Mouse (Mus musculus) embryonic facial prominence, embryonic 15.5 days (tissue): ENCODE measurements at regions not wholly inside any gene's neighbourhood (a gene's known extent, or its start where the extent isn't known, plus 50 kb on each side); places are given as distances from the start of the nearest gene placed in this dataset.
A peak's percentile ranks its signal among the peaks of the same experiment; 100 is the strongest.

Experiments used
- ATAC-seq: fragments of 200-750 bp; cut with Nextera tagmentation; 2 replicates; pipeline ENCODE4 v1.8.0; 2017; ENCODE audit warnings: low read depth, moderate TSS enrichment; ENCODE audit not compliant: insufficient number of reproducible peaks, low FRiP score, low TSS enrichment
- H3K27ac ChIP-seq: fragments of 300-500 bp; sonication (generic); replicated peaks from 2 replicates; pipeline ENCODE4 v1.5.1; 2015; ENCODE audit warnings: mild to moderate bottlenecking, inconsistent platforms
- H3K27me3 ChIP-seq: fragments of 300-500 bp; sonication (generic); 2 replicates; pipeline ENCODE4 v1.6.1; 2015; ENCODE audit warnings: inconsistent platforms
- H3K36me3 ChIP-seq: fragments of 300-500 bp; sonication (generic); 2 replicates; pipeline ENCODE4 v1.6.1; 2015; ENCODE audit warnings: mild to moderate bottlenecking, inconsistent platforms
- H3K4me1 ChIP-seq: fragments of 300-500 bp; sonication (generic); 2 replicates; pipeline ENCODE4 v1.6.1; 2015; ENCODE audit warnings: inconsistent platforms
- H3K4me2 ChIP-seq: fragments of 300-500 bp; sonication (generic); replicated peaks from 2 replicates; pipeline ENCODE4 v1.6.1; 2015; ENCODE audit warnings: mild to moderate bottlenecking, inconsistent platforms
- H3K4me3 ChIP-seq: fragments of 300-500 bp; sonication (generic); replicated peaks from 2 replicates; pipeline ENCODE4 v1.5.1; 2015; ENCODE audit warnings: mild to moderate bottlenecking, inconsistent platforms
- H3K9ac ChIP-seq: fragments of 300-500 bp; sonication (generic); 2 replicates; pipeline ENCODE4 v1.6.1; 2015; ENCODE audit warnings: inconsistent platforms
- H3K9me3 ChIP-seq: fragments of 300-500 bp; sonication (generic); replicated peaks from 2 replicates; pipeline ENCODE4 v1.6.1; 2016; ENCODE audit warnings: inconsistent platforms
- whole genome bisulfite sequencing: fragments of 180-500 bp; shearing (Covaris S2); methylation state at CpG from one replicate; pipeline ENCODE4 v1.1.7; 2015; 5-methylcytosine and 5-hydroxymethylcytosine counted together

DNA sequence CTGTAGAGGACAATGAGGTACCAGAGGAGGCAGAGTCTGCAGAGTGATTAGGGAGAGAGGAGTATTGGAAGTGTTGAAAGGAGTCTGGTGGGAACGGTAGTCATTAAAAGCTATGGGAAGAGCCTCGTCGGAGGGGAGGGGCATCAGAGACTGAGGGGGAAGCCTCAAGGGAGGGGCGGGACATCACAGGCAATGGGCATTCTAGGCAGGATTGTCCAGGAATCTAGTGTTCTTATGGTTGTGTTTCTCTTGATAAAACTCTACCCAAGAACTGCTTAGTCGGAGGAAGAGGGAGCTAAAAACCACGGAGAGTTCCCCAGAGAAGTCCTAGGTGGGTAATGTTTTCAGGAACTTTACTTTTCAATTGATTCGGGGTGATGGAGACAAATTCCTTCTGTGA, 90.2 kb downstream of the Sec23ip start:
- H3K9ac ChIP-seq: no peak overlapping the region
- no peak overlapping the region for H3K27ac ChIP-seq
- H3K4me1 ChIP-seq: no peaks in the 10 kb centered on the region
- no peak overlapping the region for H3K4me2 ChIP-seq
- ATAC-seq: no peak
- WGBS: 45% methylated on average over 7 of the region's 7 CpGs
- H3K9me3 ChIP-seq: no peaks in the 10 kb centered on the region
- H3K4me3 ChIP-seq: no peak overlapping the region
- H3K36me3 ChIP-seq: no peaks in the 10 kb centered on the region
- H3K27me3 ChIP-seq: no peaks in the 10 kb centered on the region

GRCm38 (mm10) chr7:128836435-128836834, 91.7 kb downstream of the Sec23ip start:
- Histone ChIP-seq H3K27me3 (no peaks in the 10 kb centered on the region), H3K9me3 (no peaks in the 10 kb centered on the region), H3K4me3 (no peak overlapping the region), H3K9ac (no peak overlapping the region), H3K4me1 (no peaks in the 10 kb centered on the region), H3K36me3 (no peaks in the 10 kb centered on the region), H3K27ac (no peak overlapping the region), H3K4me2 (no peak overlapping the region)
- no peak for ATAC-seq
- WGBS: 76% methylated on average over 6 of the region's 6 CpGs

DNA sequence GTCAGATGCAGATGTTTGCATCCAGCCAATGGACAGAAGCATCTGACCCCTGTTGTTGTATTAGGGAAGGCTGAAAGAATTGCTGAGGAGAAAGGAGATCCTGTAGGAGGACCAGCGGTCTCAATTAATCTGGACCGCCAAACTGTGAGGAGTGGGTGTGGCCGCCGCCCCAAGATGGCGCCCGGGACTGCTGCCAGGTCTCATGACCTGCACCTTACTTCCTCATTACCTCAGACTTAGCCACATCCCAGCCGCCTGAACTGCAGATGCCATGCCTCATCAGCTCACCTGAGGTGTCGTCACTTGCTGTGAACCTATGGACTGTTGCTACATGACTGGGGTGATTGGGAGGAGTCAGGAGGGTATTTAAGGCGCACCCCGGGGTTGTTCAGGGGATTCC, 97.8 kb downstream of the Sec23ip start:
- Histone ChIP-seq H3K9me3 (no peaks in the 10 kb centered on the region), H3K27ac (no peak overlapping the region), H3K27me3 (no peaks in the 10 kb centered on the region), H3K4me1 (no peaks in the 10 kb centered on the region), H3K4me3 (no peak overlapping the region), H3K4me2 (no peak overlapping the region), H3K9ac (no peak overlapping the region), H3K36me3 (no peaks in the 10 kb centered on the region)
- ATAC-seq: no peak
- 90% methylated on average over 10 of the region's 10 CpGs for WGBS

- H3K36me3 ChIP-seq: no peaks in the 10 kb centered on the region
- no peaks in the 10 kb centered on the region for H3K9me3 ChIP-seq
- no peak for ATAC-seq
- no peak overlapping the region for H3K4me2 ChIP-seq
- no peak overlapping the region for H3K9ac ChIP-seq
- WGBS: 78% methylated on average over 9 of the region's 9 CpGs
- H3K4me3 ChIP-seq: no peak overlapping the region
- no peaks in the 10 kb centered on the region for H3K27me3 ChIP-seq
- no peak overlapping the region for H3K27ac ChIP-seq
- no peaks in the 10 kb centered on the region for H3K4me1 ChIP-seq
These were observed 98.8 kb downstream of the Sec23ip start for GRCm38 (mm10) chr7:128843576-128843975.

DNA sequence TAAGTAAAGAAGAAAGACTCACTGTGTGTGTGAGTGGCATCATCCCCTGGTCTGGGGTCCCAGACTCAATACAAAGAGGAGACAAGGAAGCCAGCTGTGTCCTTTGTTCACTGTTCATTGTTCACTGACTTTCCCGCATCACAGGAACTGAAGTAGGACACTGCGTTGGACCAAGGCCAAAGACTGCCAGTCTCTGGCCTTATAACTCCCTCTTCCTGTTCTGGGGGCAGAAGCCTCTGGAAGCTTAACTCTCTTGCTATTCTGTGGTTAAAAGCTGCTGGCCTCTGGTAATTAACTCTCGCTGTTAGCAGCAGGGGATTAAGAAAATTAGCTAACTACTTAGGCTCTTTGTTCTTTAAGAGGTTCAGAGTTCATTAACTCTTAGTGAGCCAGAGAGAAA, 104.5 kb downstream of the Sec23ip start:
- no peaks in the 10 kb centered on the region for H3K9me3 ChIP-seq
- H3K4me1 ChIP-seq: no peaks in the 10 kb centered on the region
- H3K4me2 ChIP-seq: no peak overlapping the region
- no peaks in the 10 kb centered on the region for H3K36me3 ChIP-seq
- no peak for ATAC-seq
- no peak overlapping the region for H3K27ac ChIP-seq
- 12% methylated on average over 3 of the region's 3 CpGs for WGBS
- no peak overlapping the region for H3K9ac ChIP-seq
- no peaks in the 10 kb centered on the region for H3K27me3 ChIP-seq
- no peak overlapping the region for H3K4me3 ChIP-seq

GRCm38 (mm10) chr7:128854193-128854592, 109.5 kb downstream of the Sec23ip start:
- Histone ChIP-seq H3K9me3 (no peaks in the 10 kb centered on the region), H3K4me2 (no peak overlapping the region), H3K4me3 (no peak overlapping the region), H3K9ac (no peak overlapping the region), H3K27me3 (no peaks in the 10 kb centered on the region), H3K4me1 (no peaks in the 10 kb centered on the region), H3K36me3 (no peaks in the 10 kb centered on the region), H3K27ac (no peak overlapping the region)
- ATAC-seq: no peak; the same call in 1 of the 2 replicates
- 57% methylated on average over 4 of the region's 4 CpGs for WGBS

GRCm38 (mm10) chr7:128854690-128855343, 110.1 kb downstream of the Sec23ip start:
- no peak for ATAC-seq
- no peaks in the 10 kb centered on the region for H3K9me3 ChIP-seq
- no peaks in the 10 kb centered on the region for H3K27me3 ChIP-seq
- no peaks in the 10 kb centered on the region for H3K4me1 ChIP-seq
- no peak overlapping the region for H3K4me2 ChIP-seq
- no peak overlapping the region for H3K4me3 ChIP-seq
- no peak overlapping the region for H3K27ac ChIP-seq
- 67% methylated on average over 18 of the region's 18 CpGs for WGBS
- H3K9ac ChIP-seq: no peak overlapping the region
- no peaks in the 10 kb centered on the region for H3K36me3 ChIP-seq

DNA sequence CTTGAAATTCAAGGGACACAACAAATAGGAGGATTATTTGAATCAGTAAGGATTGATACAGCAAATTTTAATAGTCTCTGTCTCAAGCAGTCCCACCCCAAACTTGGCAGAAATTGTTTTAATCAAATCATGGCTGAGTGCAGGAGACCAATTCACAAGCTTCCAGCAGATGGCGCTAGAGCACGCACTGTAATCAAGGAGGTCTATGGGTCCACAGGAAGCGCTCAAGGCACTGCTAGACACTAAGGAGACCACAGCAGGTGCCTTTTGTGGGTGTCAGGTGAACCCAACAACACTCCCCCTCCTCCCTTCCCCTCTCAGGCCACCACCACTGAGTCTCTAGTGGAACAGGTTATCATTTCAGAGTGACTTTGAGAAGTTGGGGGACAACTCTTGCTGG, 115.4 kb downstream of the Sec23ip start:
- 7% methylated on average over 3 of the region's 3 CpGs for WGBS
- peak; percentile 29; the same call in 1 of the 2 replicates for ATAC-seq
- H3K9ac ChIP-seq: no peak overlapping the region
- H3K27me3 ChIP-seq: no peaks in the 10 kb centered on the region
- no peak overlapping the region for H3K27ac ChIP-seq
- H3K4me2 ChIP-seq: no peak overlapping the region
- no peaks in the 10 kb centered on the region for H3K9me3 ChIP-seq
- H3K4me1 ChIP-seq: no peaks in the 10 kb centered on the region
- no peak overlapping the region for H3K4me3 ChIP-seq
- H3K36me3 ChIP-seq: no peaks in the 10 kb centered on the region

GRCm38 (mm10) chr7:128860709-128861108, 116.0 kb downstream of the Sec23ip start:
- no peak overlapping the region for H3K9ac ChIP-seq
- WGBS: 65% methylated on average over 4 of the region's 4 CpGs
- ATAC-seq: no peak; the same call in 1 of the 2 replicates
- H3K4me2 ChIP-seq: no peak overlapping the region
- H3K4me3 ChIP-seq: no peak overlapping the region
- no peaks in the 10 kb centered on the region for H3K9me3 ChIP-seq
- H3K4me1 ChIP-seq: no peaks in the 10 kb centered on the region
- no peaks in the 10 kb centered on the region for H3K36me3 ChIP-seq
- no peak overlapping the region for H3K27ac ChIP-seq
- no peaks in the 10 kb centered on the region for H3K27me3 ChIP-seq

GRCm38 (mm10) chr7:128861376-128861775, 116.6 kb downstream of the Sec23ip start:
- no peaks in the 10 kb centered on the region for H3K9me3 ChIP-seq
- H3K36me3 ChIP-seq: no peaks in the 10 kb centered on the region
- no peaks in the 10 kb centered on the region for H3K27me3 ChIP-seq
- ATAC-seq: no peak
- H3K27ac ChIP-seq: no peak overlapping the region
- WGBS: 82% methylated on average over 8 of the region's 8 CpGs
- H3K9ac ChIP-seq: no peak overlapping the region
- no peak overlapping the region for H3K4me2 ChIP-seq
- no peak overlapping the region for H3K4me3 ChIP-seq
- H3K4me1 ChIP-seq: no peaks in the 10 kb centered on the region

DNA sequence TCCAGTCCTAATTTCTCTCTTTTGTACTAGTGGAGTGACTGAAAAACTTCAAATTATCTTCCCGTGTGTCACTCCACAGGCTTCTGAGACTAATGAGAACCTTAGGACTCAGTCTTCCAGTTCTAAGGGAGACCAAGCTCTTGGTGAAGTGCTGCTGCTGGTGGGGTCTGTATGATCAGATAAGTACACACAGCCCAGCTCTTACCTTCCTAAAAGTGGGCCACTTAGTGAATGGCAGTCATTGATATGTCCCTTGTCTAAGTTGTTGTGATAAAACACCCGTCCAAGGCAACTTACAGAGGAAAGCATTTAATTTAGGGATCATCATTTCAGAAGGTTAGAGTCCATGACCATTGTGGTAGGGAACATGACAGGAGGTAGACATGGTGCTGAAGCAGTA, 124.1 kb downstream of the Sec23ip start:
- no peak for ATAC-seq
- no peaks in the 10 kb centered on the region for H3K27me3 ChIP-seq
- 80% methylated on average over 2 of the region's 2 CpGs for WGBS
- no peak overlapping the region for H3K27ac ChIP-seq
- no peak overlapping the region for H3K4me3 ChIP-seq
- no peaks in the 10 kb centered on the region for H3K36me3 ChIP-seq
- no peak overlapping the region for H3K9ac ChIP-seq
- no peaks in the 10 kb centered on the region for H3K4me1 ChIP-seq
- H3K4me2 ChIP-seq: no peak overlapping the region
- H3K9me3 ChIP-seq: no peaks in the 10 kb centered on the region

GRCm38 (mm10) chr7:128884015-128884414, 139.3 kb downstream of the Sec23ip start:
- Histone ChIP-seq H3K9me3 (no peaks in the 10 kb centered on the region), H3K4me3 (no peak overlapping the region), H3K9ac (no peak overlapping the region), H3K36me3 (no peaks in the 10 kb centered on the region), H3K27me3 (no peaks in the 10 kb centered on the region), H3K4me2 (no peak overlapping the region), H3K27ac (no peak overlapping the region), H3K4me1 (no peaks in the 10 kb centered on the region)
- no peak for ATAC-seq
- 54% methylated on average over 3 of the region's 3 CpGs for WGBS
